In genomic region chr2:137138063-137138462, GRCm38 (mm10) we compare ENCODE assay signal across 22 mouse cellular contexts. TPM values are rescaled to one million over a fixed set of nuclear protein-coding genes. Genes with fewer than 3 reads are reported as not detected.
DNase-seq lines count a peak whose midpoint lies in the region; ATAC-seq and TF ChIP-seq lines count a peak whose summit lies in the region.
"Had no signal": no experiment of that assay in that cellular context is flagged by ENCODE, and none has a peak within 500 bp of the region (broad histone marks: within the 10 kb centered on the region; RNA-seq: fewer than 3 reads in every experiment).

No protein-coding gene starts in this region.

- no peak for TF ChIP-seq POLR2A in liver, adult 2 months (IDR thresholded peaks at IDR 0.05; ENCODE audit: extremely low read depth, insufficient read depth, low read length)

- H3K4me1 ChIP-seq in liver, adult 2 months (ENCODE audit: control insufficient read depth, insufficient read depth, low read length), result peaks cover 3% of the 10 kb centered on the region; the same call in 1 of the 2 replicates
- H3K4me1 ChIP-seq in liver, embryonic 11.5 days (replicated peaks; ENCODE audit: control insufficient read depth, insufficient read depth, low read length), result no peaks in the 10 kb centered on the region
- no peaks in the 10 kb centered on the region for H3K4me1 ChIP-seq in liver, embryonic 16.5 days (ENCODE audit: control insufficient read depth, low read depth, low read length)
- no peaks in the 10 kb centered on the region for H3K4me1 ChIP-seq in liver, embryonic 12.5 days
- no peaks in the 10 kb centered on the region for H3K4me1 ChIP-seq in liver, postnatal 0 days (ENCODE audit: insufficient read depth)

- H3K27ac ChIP-seq in liver, adult 2 months (replicated peaks; ENCODE audit: insufficient read depth, low read depth, low read length), result no peak overlapping the region
- no peak overlapping the region for H3K27ac ChIP-seq in liver, embryonic 11.5 days (ENCODE audit: low read depth, low read length)
- H3K27ac ChIP-seq in liver, embryonic 16.5 days (ENCODE audit: low read length), result no peak overlapping the region
- no peak overlapping the region for H3K27ac ChIP-seq in liver, embryonic 12.5 days
- H3K27ac ChIP-seq in liver, postnatal 0 days (ENCODE audit: low read depth), result no peak overlapping the region

- H3K9me3 ChIP-seq in liver, embryonic 11.5 days (ENCODE audit: control insufficient read depth, low read length), result no peaks in the 10 kb centered on the region
- H3K9me3 ChIP-seq in liver, embryonic 16.5 days (replicated peaks; ENCODE audit: control insufficient read depth, low read length), result no peaks in the 10 kb centered on the region
- H3K9me3 ChIP-seq in liver, embryonic 12.5 days (replicated peaks), result no peaks in the 10 kb centered on the region
- H3K9me3 ChIP-seq in liver, postnatal 0 days (ENCODE audit: low read length), result no peaks in the 10 kb centered on the region

- H3K36me3 ChIP-seq in liver, adult 2 months (ENCODE audit: control insufficient read depth, insufficient read depth, low read length), result no peaks in the 10 kb centered on the region
- H3K36me3 ChIP-seq in liver, embryonic 11.5 days (ENCODE audit: control insufficient read depth, insufficient read depth, low read length), result no peaks in the 10 kb centered on the region
- H3K36me3 ChIP-seq in liver, embryonic 16.5 days (ENCODE audit: control insufficient read depth, insufficient read depth), result no peaks in the 10 kb centered on the region
- no peaks in the 10 kb centered on the region for H3K36me3 ChIP-seq in liver, embryonic 12.5 days
- H3K36me3 ChIP-seq in liver, postnatal 0 days (replicated peaks; ENCODE audit: insufficient read depth, low read length), result no peaks in the 10 kb centered on the region
- H3K36me3 ChIP-seq: G1E had no signal

- H3K79me2 ChIP-seq in liver, adult 2 months (ENCODE audit: control insufficient read depth, insufficient read depth, low read length), result no peaks in the 10 kb centered on the region

- no peak for TF ChIP-seq CTCF in liver, adult 2 months (IDR thresholded peaks at IDR 0.05; ENCODE audit: low read depth, low read length)
- TF ChIP-seq CTCF in liver, postnatal 0 days (IDR thresholded peaks at IDR 0.05; ENCODE audit: low read depth), result no peak

- H3K27me3 ChIP-seq in liver, adult 2 months (ENCODE audit: control insufficient read depth, insufficient read depth, low read length), result no peaks in the 10 kb centered on the region
- no peaks in the 10 kb centered on the region for H3K27me3 ChIP-seq in liver, embryonic 11.5 days (replicated peaks; ENCODE audit: control insufficient read depth, insufficient read depth, low read length)
- H3K27me3 ChIP-seq in liver, embryonic 16.5 days (ENCODE audit: control insufficient read depth, insufficient read depth, low read depth, low read length), result no peaks in the 10 kb centered on the region
- H3K27me3 ChIP-seq in liver, embryonic 12.5 days (replicated peaks), result no peaks in the 10 kb centered on the region
- no peaks in the 10 kb centered on the region for H3K27me3 ChIP-seq in liver, postnatal 0 days (ENCODE audit: insufficient read depth, low read length)
- H3K27me3 ChIP-seq: CH12.LX, Patski had no signal

- no peak overlapping the region for H3K4me2 ChIP-seq in liver, embryonic 11.5 days
- no peak overlapping the region for H3K4me2 ChIP-seq in liver, embryonic 16.5 days (ENCODE audit: low read depth, low read length)
- no peak overlapping the region for H3K4me2 ChIP-seq in liver, embryonic 12.5 days
- H3K4me2 ChIP-seq in liver, postnatal 0 days (ENCODE audit: low read depth, low read length), result no peak overlapping the region

- TF ChIP-seq EP300 in liver, postnatal 0 days (IDR thresholded peaks at IDR 0.05; ENCODE audit: low read depth), result no peak

- peak; percentile 61 for DNase-seq in liver, adult 2 months (ENCODE audit: extremely low read depth, low read depth, low spot score)
- no peak for DNase-seq in liver, embryonic 11.5 days (ENCODE audit: low spot score)
- DNase-seq in liver, postnatal 0 days, result peak; percentile 30
- no peak for DNase-seq in liver
- DNase-seq: adrenal gland, adult 2 months; adrenal gland, adult 8-10 months; adrenal gland, postnatal 10 days; adrenal gland, postnatal 14 days; adrenal gland, postnatal 25 days; adrenal gland, postnatal 36 days; B cell, adult 2 months; cerebellum, adult 11 months; cerebellum, adult 11-12 months; cerebellum, adult 18-20 months had no signal

- H3K4me3 ChIP-seq in liver, adult 2 months (ENCODE audit: insufficient read depth, low read depth, low read length), result no peak overlapping the region
- H3K4me3 ChIP-seq in liver, embryonic 11.5 days (ENCODE audit: low read depth, low read length), result no peak overlapping the region
- H3K4me3 ChIP-seq in liver, embryonic 16.5 days (ENCODE audit: low read depth, low read length), result no peak overlapping the region
- no peak overlapping the region for H3K4me3 ChIP-seq in liver, embryonic 12.5 days
- H3K4me3 ChIP-seq in liver, postnatal 0 days (ENCODE audit: low read depth, low read length), result no peak overlapping the region

- WGBS in liver, adult 2 months, result 90% methylated on average over 1 of the region's 1 CpGs
- 83% methylated on average over 1 of the region's 1 CpGs for WGBS in liver, embryonic 11.5 days
- WGBS in liver, embryonic 16.5 days (ENCODE audit: insufficient replicate concordance), result 45% methylated on average over 1 of the region's 1 CpGs
- WGBS in liver, embryonic 12.5 days (ENCODE audit: insufficient replicate concordance), result 60% methylated on average over 1 of the region's 1 CpGs
- WGBS in liver, postnatal 0 days (ENCODE audit: insufficient replicate concordance), result 68% methylated on average over 1 of the region's 1 CpGs

- ATAC-seq in liver, embryonic 11.5 days (replicated peaks; ENCODE audit: low FRiP score), result no peak
- ATAC-seq in liver, embryonic 16.5 days (ENCODE audit: low read depth), result 0 out of 2 replicates have a peak, but pooled peaks have one; percentile 41
- ATAC-seq in liver, embryonic 12.5 days, result no peak
- ATAC-seq in liver, postnatal 0 days, result peak; percentile 74; the same call in 1 of the 2 replicates
- ATAC-seq: activated CD4-positive, CD25-positive, alpha-beta regulatory T cell, adult 4 months; CD4-positive, CD25-positive, alpha-beta regulatory T cell, adult 4 months; Patski had no signal

- no peak overlapping the region for H3K9ac ChIP-seq in liver, adult 2 months (ENCODE audit: low read depth, low read length)
- no peak overlapping the region for H3K9ac ChIP-seq in liver, embryonic 11.5 days (ENCODE audit: low read depth, low read length)
- H3K9ac ChIP-seq in liver, embryonic 16.5 days (ENCODE audit: low read depth, low read length), result no peak overlapping the region
- no peak overlapping the region for H3K9ac ChIP-seq in liver, embryonic 12.5 days
- no peak overlapping the region for H3K9ac ChIP-seq in liver, postnatal 0 days (replicated peaks)

RNA-seq across cellular contexts. Expression of gene Jag1, which starts 21.6 kb away (rescaled TPM):
- total RNA-seq in liver, adult 2 months (2014; rRNA removed), result 2.2 and 3.2 TPM in 2 replicates
- polyA plus RNA-seq in liver, adult 2 months (2012; rRNA removed), result 0.58 and 0.84 TPM in 2 replicates
- 4.6 and 4.7 TPM in 2 replicates for polyA plus RNA-seq in liver, embryonic 11.5 days (2014; fragmentation: Nextera tagmentation; extraction: Ambion mirVana)
- polyA plus RNA-seq in liver, embryonic 16.5 days (2015; fragmentation: Nextera tagmentation; extraction: Ambion mirVana), result 0.81 and 0.89 TPM in 2 replicates
- 2.7 and 2.8 TPM in 2 replicates for polyA plus RNA-seq in liver, embryonic 12.5 days (2016; fragmentation: Nextera tagmentation; extraction: Ambion mirVana)
- 1.1 and 1.4 TPM in 2 replicates for polyA plus RNA-seq in liver, postnatal 0 days (2015; fragmentation: Nextera tagmentation; extraction: Ambion mirVana)
- total RNA-seq: CH12.LX, G1E, MEL had no signal
- polyA plus RNA-seq: G1E had no signal

Comparison
In these comparisons a context has a peak if more than half of its experiments do, and no peak if none do; other contexts are left out.
1. DNase-seq: peak in liver, adult 2 months (single experiment) and liver, postnatal 0 days (single experiment); none in liver, embryonic 11.5 days (single experiment) and liver (single experiment).
2. ATAC-seq: peak in liver, embryonic 16.5 days (single experiment) and liver, postnatal 0 days (single experiment); none in liver, embryonic 11.5 days (single experiment) and liver, embryonic 12.5 days (single experiment).